ENCODE assay signal across 13 mouse cellular contexts in genomic region chr10:99685911-99686310, GRCm38 (mm10).
"Had no signal": no experiment of that assay in that cellular context is flagged by ENCODE, and none has a peak within 500 bp of the region (broad histone marks: within the 10 kb centered on the region; RNA-seq: fewer than 3 reads in every experiment).

No protein-coding gene starts in this region.

- H3K27ac ChIP-seq: limb, embryonic 15.5 days; liver, embryonic 12.5 days; neural tube, embryonic 13.5 days had no signal

- H3K9me3 ChIP-seq: limb, embryonic 15.5 days; liver, embryonic 12.5 days; neural tube, embryonic 13.5 days had no signal

- H3K9ac ChIP-seq: limb, embryonic 15.5 days; liver, embryonic 12.5 days; lung, embryonic 14.5 days; neural tube, embryonic 13.5 days had no signal

- ATAC-seq: liver, embryonic 12.5 days; midbrain, embryonic 16.5 days had no signal

- H3K27me3 ChIP-seq: limb, embryonic 15.5 days; liver, embryonic 12.5 days; neural tube, embryonic 13.5 days had no signal

- H3K4me1 ChIP-seq: limb, embryonic 15.5 days; liver, embryonic 12.5 days had no signal

- H3K36me3 ChIP-seq: limb, embryonic 15.5 days; liver, embryonic 12.5 days; neural tube, embryonic 13.5 days had no signal

- H3K4me2 ChIP-seq: limb, embryonic 15.5 days; liver, embryonic 12.5 days; lung, embryonic 14.5 days; midbrain, embryonic 11.5 days; neural tube, embryonic 13.5 days had no signal

- DNase-seq: kidney, adult 8-10 months; kidney, postnatal 25 days; layer of hippocampus, adult 9-11 months; layer of hippocampus, postnatal 36 days; lung, embryonic 14.5 days; lung, postnatal 10 days; lung, postnatal 4 days; right cerebral cortex, postnatal 14 days had no signal

- H3K4me3 ChIP-seq: limb, embryonic 15.5 days; liver, embryonic 12.5 days; neural tube, embryonic 13.5 days had no signal
